In genomic region chr5:105599315-105599714, GRCm38 (mm10) we compare ENCODE assay signal across 16 mouse cellular contexts.
DNase-seq lines count a peak whose midpoint lies in the region; ATAC-seq and TF ChIP-seq lines count a peak whose summit lies in the region.
"Had no signal": no experiment of that assay in that cellular context is flagged by ENCODE, and none has a peak within 500 bp of the region (broad histone marks: within the 10 kb centered on the region; RNA-seq: fewer than 3 reads in every experiment).

No protein-coding gene starts in this region.

- DNase-seq in heart, adult 2 months, result no peak
- no peak for DNase-seq in heart, adult 9 months (ENCODE audit: low spot score in 2 of 2)
- DNase-seq in kidney, postnatal 14 days, result no peak
- DNase-seq in lung, postnatal 0 days (ENCODE audit: low spot score), result no peak
- no peak for DNase-seq in lung, adult 18-20 months
- DNase-seq in embryo, embryonic 11 days, result no peak
- DNase-seq: adrenal gland, adult 8-10 months; cerebellum, adult 11-12 months; cerebellum, postnatal 25 days; forebrain, postnatal 0 days; kidney, adult 18-20 months; right cerebral cortex, postnatal 25 days had no signal

- H3K4me3 ChIP-seq in heart, adult 2 months, result no peak overlapping the region
- no peak overlapping the region for H3K4me3 ChIP-seq in kidney, embryonic 15.5 days (replicated peaks)
- H3K4me3 ChIP-seq in lung, postnatal 0 days (ENCODE audit: low read depth, low read length), result no peak overlapping the region
- H3K4me3 ChIP-seq in olfactory bulb, adult 2 months (ENCODE audit: insufficient read depth, low read depth, low read length), result no peak overlapping the region
- H3K4me3 ChIP-seq: midbrain, embryonic 12.5 days had no signal

- peaks cover 20% of the 10 kb centered on the region for H3K36me3 ChIP-seq in heart, adult 2 months (ENCODE audit: control insufficient read depth, insufficient read depth, low read length)
- no peaks in the 10 kb centered on the region for H3K36me3 ChIP-seq in kidney, embryonic 15.5 days
- H3K36me3 ChIP-seq in lung, postnatal 0 days (ENCODE audit: insufficient read depth, low read length), result no peaks in the 10 kb centered on the region
- H3K36me3 ChIP-seq: midbrain, embryonic 12.5 days had no signal

- peaks cover 20% of the 10 kb centered on the region for H3K4me1 ChIP-seq in heart, adult 2 months (ENCODE audit: control insufficient read depth, insufficient read depth, low read length)
- H3K4me1 ChIP-seq in kidney, embryonic 15.5 days, result 0 out of 2 replicates have a peak, but pooled peaks cover 3% of the 10 kb centered on the region
- H3K4me1 ChIP-seq in lung, postnatal 0 days (ENCODE audit: insufficient read depth, low read depth, low read length), result no peaks in the 10 kb centered on the region
- H3K4me1 ChIP-seq in olfactory bulb, adult 2 months (ENCODE audit: control insufficient read depth, insufficient read depth, low read length), result no peaks in the 10 kb centered on the region
- H3K4me1 ChIP-seq: midbrain, embryonic 12.5 days had no signal

- no peaks in the 10 kb centered on the region for H3K27me3 ChIP-seq in heart, adult 2 months (ENCODE audit: control insufficient read depth, insufficient read depth, low read length)
- no peaks in the 10 kb centered on the region for H3K27me3 ChIP-seq in kidney, embryonic 15.5 days
- no peaks in the 10 kb centered on the region for H3K27me3 ChIP-seq in lung, postnatal 0 days (replicated peaks; ENCODE audit: insufficient read depth, low read length)
- H3K27me3 ChIP-seq: midbrain, embryonic 12.5 days had no signal

- TF ChIP-seq POLR2A in heart, adult 2 months (IDR thresholded peaks at IDR 0.05; ENCODE audit: insufficient read depth, low read depth, low read length), result no peak
- no peak for TF ChIP-seq POLR2A in olfactory bulb, adult 2 months (IDR thresholded peaks at IDR 0.05; ENCODE audit: insufficient read depth, low read depth, low read length)

- H3K9ac ChIP-seq in heart, adult 2 months (ENCODE audit: low read depth, low read length), result no peak overlapping the region
- no peak overlapping the region for H3K9ac ChIP-seq in kidney, embryonic 15.5 days
- no peak overlapping the region for H3K9ac ChIP-seq in lung, postnatal 0 days (replicated peaks; ENCODE audit: low read depth)
- H3K9ac ChIP-seq: forebrain, postnatal 0 days; midbrain, embryonic 12.5 days had no signal

- H3K27ac ChIP-seq in heart, adult 2 months, result peak overlapping the region; percentile 65
- 0 out of 2 replicates have a peak overlapping the region, but pooled peaks have one; percentile 9 for H3K27ac ChIP-seq in kidney, embryonic 15.5 days
- H3K27ac ChIP-seq in lung, postnatal 0 days (ENCODE audit: low read length), result peak overlapping the region; percentile 74
- H3K27ac ChIP-seq in olfactory bulb, adult 2 months (ENCODE audit: insufficient read depth, low read depth, low read length), result peak overlapping the region; percentile 29; the same call in 1 of the 2 replicates
- H3K27ac ChIP-seq: macrophage; midbrain, embryonic 12.5 days had no signal

- no peak for ATAC-seq in kidney, embryonic 15.5 days (replicated peaks; ENCODE audit: low FRiP score)
- no peak for ATAC-seq in lung, postnatal 0 days
- ATAC-seq: forebrain, postnatal 0 days had no signal

- TF ChIP-seq EP300 in heart, adult 2 months (IDR thresholded peaks at IDR 0.05; ENCODE audit: insufficient read depth, low read depth, low read length), result no peak
- no peak for TF ChIP-seq EP300 in lung, postnatal 0 days (IDR thresholded peaks at IDR 0.05)

- H3K79me2 ChIP-seq in heart, adult 2 months (replicated peaks; ENCODE audit: control insufficient read depth, insufficient read depth, low read length), result no peaks in the 10 kb centered on the region

- no peak for TF ChIP-seq CTCF in heart, adult 2 months (IDR thresholded peaks at IDR 0.05)
- TF ChIP-seq CTCF in lung, postnatal 0 days (IDR thresholded peaks at IDR 0.05), result no peak
- TF ChIP-seq CTCF in olfactory bulb, adult 2 months (IDR thresholded peaks at IDR 0.05; ENCODE audit: insufficient read depth, low read depth, low read length), result no peak

- 37% methylated on average over 4 of the region's 4 CpGs for WGBS in heart, adult 2 months
- 63% methylated on average over 4 of the region's 4 CpGs for WGBS in kidney, embryonic 15.5 days
- 53% methylated on average over 4 of the region's 4 CpGs for WGBS in lung, postnatal 0 days
- WGBS in olfactory bulb, adult 2 months, result 67% methylated on average over 4 of the region's 4 CpGs

- H3K4me2 ChIP-seq in kidney, embryonic 15.5 days, result no peak overlapping the region
- no peak overlapping the region for H3K4me2 ChIP-seq in lung, postnatal 0 days (replicated peaks; ENCODE audit: low read depth, low read length)
- H3K4me2 ChIP-seq: midbrain, embryonic 12.5 days had no signal

- intact Hi-C loops in heart, adult 2 months (cut with DNase I), result no loop called here

- no peaks in the 10 kb centered on the region for H3K9me3 ChIP-seq in kidney, embryonic 15.5 days (replicated peaks)
- no peaks in the 10 kb centered on the region for H3K9me3 ChIP-seq in lung, postnatal 0 days (ENCODE audit: low read length)
- H3K9me3 ChIP-seq: midbrain, embryonic 12.5 days had no signal

Comparison
In these comparisons a context has a peak if more than half of its experiments do, and no peak if none do; other contexts are left out.
1. H3K27ac ChIP-seq: peak in every context shown above with its lines; median percentile 74 in lung, postnatal 0 days; 65 in heart, adult 2 months; 29 in olfactory bulb, adult 2 months; 9 in kidney, embryonic 15.5 days.